Mouse (Mus musculus) E14TG2a.4 (cell line): ENCODE results near the gene Gng3.

Source experiments
- H3K27me3 ChIP-seq: 2 replicates; pipeline ENCODE4 v1.6.1; 2014; ENCODE audit warnings: low read length, control low read depth; ENCODE audit not compliant: insufficient read depth
- H3K36me3 ChIP-seq: 2 replicates; pipeline ENCODE4 v1.6.1; 2014; ENCODE audit warnings: low read length, control low read depth; ENCODE audit not compliant: insufficient read depth
- H3K4me1 ChIP-seq: replicated peaks from 2 replicates; pipeline ENCODE4 v1.6.1; 2014; ENCODE audit warnings: low read depth, low read length, control low read depth
- H3K4me3 ChIP-seq: replicated peaks from 2 replicates; pipeline ENCODE4 v1.5.1; 2014; ENCODE audit warnings: mild to moderate bottlenecking, low read length
- H3K9me3 ChIP-seq: 2 replicates; pipeline ENCODE4 v1.6.1; 2014; ENCODE audit warnings: low read length, control low read depth
- CTCF ChIP-seq: conservative IDR thresholded peaks from 2 replicates; pipeline ENCODE4 v1.5.1; 2014; ENCODE audit warnings: low read length
- NANOG ChIP-seq: IDR thresholded peaks from 2 replicates; pipeline ENCODE4 v1.6.1; 2014; ENCODE audit warnings: borderline replicate concordance, low read length, mixed read lengths
- POU5F1 ChIP-seq: IDR thresholded peaks from 2 replicates; pipeline ENCODE4 v1.6.1; 2014; ENCODE audit warnings: low read length, borderline replicate concordance

Gene Gng3

GRCm38 (mm10) chr19:8803879-8804660, 34.9 kb downstream of the Gng3 start:
- TF ChIP-seq NANOG (no peak), CTCF (no peak), POU5F1 (no peak)
- no peaks in the 10 kb centered on the region for H3K27me3 ChIP-seq
- H3K9me3 ChIP-seq = no peaks in the 10 kb centered on the region
- H3K4me1 ChIP-seq = peaks cover 61% of the 10 kb centered on the region
- peak overlapping the region; percentile 92; the same call in 1 of the 2 replicates for H3K4me3 ChIP-seq
- peaks cover 59% of the 10 kb centered on the region for H3K36me3 ChIP-seq

GRCm38 (mm10) chr19:8803204-8803780, 35.7 kb downstream of the Gng3 start:
- TF ChIP-seq NANOG (no peak), CTCF (no peak), POU5F1 (no peak)
- Histone ChIP-seq H3K36me3 (peaks cover 51% of the 10 kb centered on the region), H3K27me3 (no peaks in the 10 kb centered on the region), H3K4me1 (peaks cover 62% of the 10 kb centered on the region), H3K4me3 (peak overlapping the region; percentile 92), H3K9me3 (no peaks in the 10 kb centered on the region)

GRCm38 (mm10) chr19:8802130-8802821, 36.7 kb downstream of the Gng3 start, which contains the start of gene Zbtb3:
Gene Zbtb3, plus strand, starts transcription at chr19:8802555.
- Histone ChIP-seq H3K27me3 (no peaks in the 10 kb centered on the region), H3K9me3 (no peaks in the 10 kb centered on the region), H3K4me3 (peak within 1 kb of the TSS; percentile 92), H3K4me1 (peaks cover 57% of the 10 kb centered on the region), H3K36me3 (peaks cover 41% of the 10 kb centered on the region)
- TF ChIP-seq NANOG = no peak
- TF ChIP-seq CTCF = no peak
- no peak for TF ChIP-seq POU5F1

GRCm38 (mm10) chr19:8798947-8799315, 40.1 kb downstream of the Gng3 start:
- Histone ChIP-seq H3K36me3 (peaks cover 40% of the 10 kb centered on the region), H3K4me3 (peak overlapping the region; percentile 88), H3K4me1 (peaks cover 44% of the 10 kb centered on the region), H3K27me3 (no peaks in the 10 kb centered on the region), H3K9me3 (no peaks in the 10 kb centered on the region)
- TF ChIP-seq NANOG (no peak), POU5F1 (no peak), CTCF (no peak)

GRCm38 (mm10) chr19:8798264-8798946, 40.6 kb downstream of the Gng3 start, which contains the start of gene Polr2g:
Gene Polr2g, minus strand, starts transcription at chr19:8798577.
- Histone ChIP-seq H3K9me3 (no peaks in the 10 kb centered on the region), H3K4me1 (peaks cover 42% of the 10 kb centered on the region), H3K36me3 (peaks cover 40% of the 10 kb centered on the region), H3K27me3 (no peaks in the 10 kb centered on the region), H3K4me3 (peak within 1 kb of the TSS; percentile 88)
- no peak for TF ChIP-seq NANOG
- TF ChIP-seq POU5F1 = no peak
- TF ChIP-seq CTCF = no peak

GRCm38 (mm10) chr19:8790171-8790570, 48.8 kb downstream of the Gng3 start:
- Histone ChIP-seq H3K27me3 (no peaks in the 10 kb centered on the region), H3K4me1 (peaks cover 55% of the 10 kb centered on the region), H3K36me3 (peaks cover 41% of the 10 kb centered on the region), H3K9me3 (no peaks in the 10 kb centered on the region), H3K4me3 (no peak overlapping the region)
- TF ChIP-seq CTCF = no peak
- no peak for TF ChIP-seq NANOG
- no peak for TF ChIP-seq POU5F1

GRCm38 (mm10) chr19:8789171-8789570, 49.8 kb downstream of the Gng3 start:
- Histone ChIP-seq H3K36me3 (peaks cover 41% of the 10 kb centered on the region), H3K4me3 (no peak overlapping the region), H3K4me1 (peaks cover 65% of the 10 kb centered on the region), H3K27me3 (no peaks in the 10 kb centered on the region), H3K9me3 (no peaks in the 10 kb centered on the region)
- TF ChIP-seq POU5F1 = no peak
- TF ChIP-seq CTCF = no peak
- TF ChIP-seq NANOG = no peak

- peaks cover 64% of the 10 kb centered on the region for H3K4me1 ChIP-seq
- peaks cover 41% of the 10 kb centered on the region for H3K36me3 ChIP-seq
Observed at GRCm38 (mm10) chr19:8788521-8788920, 50.5 kb downstream of the Gng3 start.

More at GRCm38 (mm10) chr19:8788521-8788920, 50.5 kb downstream of the Gng3 start:
- H3K27me3 ChIP-seq = no peaks in the 10 kb centered on the region
- H3K9me3 ChIP-seq = no peaks in the 10 kb centered on the region
- no peak for TF ChIP-seq NANOG
- no peak for TF ChIP-seq POU5F1
- TF ChIP-seq CTCF = no peak
- no peak overlapping the region for H3K4me3 ChIP-seq
